ENCODE assay signal across 8 mouse cellular contexts in the genomic region with DNA sequence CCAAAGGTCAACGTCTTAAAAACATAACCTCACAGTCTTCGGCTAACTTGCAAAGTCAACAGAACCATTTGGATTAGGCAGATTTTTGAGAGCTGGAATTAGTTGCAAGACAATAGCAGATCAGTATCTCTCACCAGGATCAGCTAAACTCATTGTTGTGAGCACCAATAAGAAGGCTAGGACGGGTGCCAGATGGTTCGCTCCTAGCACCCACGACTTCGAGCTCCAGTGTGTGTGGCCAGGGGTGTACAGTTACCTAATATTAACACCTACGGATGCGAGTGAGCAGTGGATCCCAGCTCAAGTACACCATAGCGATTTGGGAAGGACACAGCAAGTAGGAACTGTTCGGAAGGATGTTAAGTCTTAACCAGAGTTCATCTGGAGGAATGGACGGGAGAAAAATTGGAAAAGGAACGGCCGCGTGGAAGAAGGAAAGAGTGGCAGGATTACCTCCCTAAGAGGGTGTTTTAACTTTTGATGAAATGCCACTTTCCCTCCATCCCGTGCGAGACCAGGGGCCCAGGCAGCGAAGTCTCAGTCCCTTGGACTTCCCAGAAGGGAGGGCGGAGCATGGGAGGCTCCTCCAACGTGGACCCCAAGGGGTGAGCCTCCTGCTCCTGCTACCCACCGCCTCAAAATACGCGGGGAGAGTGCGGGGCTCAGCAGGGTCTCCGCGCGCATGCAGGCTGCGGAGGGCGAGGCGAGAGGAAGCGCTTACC. TPM values are rescaled to one million over a fixed set of nuclear protein-coding genes. Genes with fewer than 3 reads are reported as not detected.
DNase-seq lines count a peak whose midpoint lies in the region; ATAC-seq and TF ChIP-seq lines count a peak whose summit lies in the region.

No protein-coding gene starts in this region.

- H3K4me1 ChIP-seq in forebrain, embryonic 16.5 days (replicated peaks; ENCODE audit: control insufficient read depth, insufficient read depth, low read length), result peaks cover 17% of the 10 kb centered on the region
- peaks cover 10% of the 10 kb centered on the region for H3K4me1 ChIP-seq in lung, embryonic 16.5 days (replicated peaks; ENCODE audit: control insufficient read depth, insufficient read depth, low read length)
- H3K4me1 ChIP-seq in stomach, postnatal 0 days (replicated peaks; ENCODE audit: control insufficient read depth, insufficient read depth), result no peaks in the 10 kb centered on the region

- H3K9me3 ChIP-seq in forebrain, embryonic 16.5 days (ENCODE audit: control insufficient read depth, low read length), result no peaks in the 10 kb centered on the region; the same call in 1 of the 2 replicates
- no peaks in the 10 kb centered on the region for H3K9me3 ChIP-seq in lung, embryonic 16.5 days (ENCODE audit: control insufficient read depth, low read length)
- no peaks in the 10 kb centered on the region for H3K9me3 ChIP-seq in stomach, postnatal 0 days (ENCODE audit: control insufficient read depth, low read length)

- WGBS in forebrain, embryonic 16.5 days, result 3% methylated on average over 29 of the region's 30 CpGs
- WGBS in lung, embryonic 16.5 days, result 4% methylated on average over 30 of the region's 30 CpGs
- WGBS in stomach, postnatal 0 days, result 3% methylated on average over 30 of the region's 30 CpGs

- H3K27me3 ChIP-seq in forebrain, embryonic 16.5 days (replicated peaks; ENCODE audit: control insufficient read depth, insufficient read depth, low read length), result no peaks in the 10 kb centered on the region
- no peaks in the 10 kb centered on the region for H3K27me3 ChIP-seq in lung, embryonic 16.5 days (ENCODE audit: control insufficient read depth, insufficient read depth, low read depth, low read length)
- H3K27me3 ChIP-seq in stomach, postnatal 0 days (ENCODE audit: control insufficient read depth, insufficient read depth, low read length), result no peaks in the 10 kb centered on the region

- no peak for TF ChIP-seq EP300 in stomach, postnatal 0 days (optimal IDR thresholded peaks at IDR 0.05)

- TF ChIP-seq CTCF in brain, embryonic 14.5 days (IDR thresholded peaks at IDR 0.05; ENCODE audit: borderline replicate concordance, extremely low read depth, insufficient read depth, insufficient read length), result no peak
- no peak; the same call in 1 of the 2 replicates for TF ChIP-seq CTCF in stomach, postnatal 0 days (IDR thresholded peaks at IDR 0.05; ENCODE audit: low read depth)

- peak; percentile 73 for ATAC-seq in forebrain, embryonic 16.5 days
- ATAC-seq in lung, embryonic 16.5 days (ENCODE audit: low read depth), result peak; percentile 61
- ATAC-seq in stomach, postnatal 0 days (ENCODE audit: low FRiP score, low TSS enrichment), result peak; percentile 46

- peak overlapping the region; percentile 80 for H3K4me3 ChIP-seq in forebrain, embryonic 16.5 days (replicated peaks; ENCODE audit: low read length)
- H3K4me3 ChIP-seq in lung, embryonic 16.5 days (ENCODE audit: low read length), result peak overlapping the region; percentile 64
- H3K4me3 ChIP-seq in stomach, postnatal 0 days (ENCODE audit: low read depth, low read length), result peak overlapping the region; percentile 74

- DNase-seq in heart, adult 18-20 months, result peak; percentile 47 to 52
- DNase-seq in heart, adult 8-10 months (ENCODE audit: low spot score), result no peak
- DNase-seq in brain, embryonic 14.5 days (ENCODE audit: low read depth), result peak; percentile 46
- peak; percentile 60 for DNase-seq in kidney, adult 18-20 months
- no peak for DNase-seq in stomach, postnatal 0 days (ENCODE audit: low spot score)
- DNase-seq in T-cell, adult 2 months (ENCODE audit: low spot score), result no peak

- H3K4me2 ChIP-seq in forebrain, embryonic 16.5 days (ENCODE audit: low read length), result peak overlapping the region; percentile 75
- H3K4me2 ChIP-seq in lung, embryonic 16.5 days (ENCODE audit: low read depth, low read length), result peak overlapping the region; percentile 77
- H3K4me2 ChIP-seq in stomach, postnatal 0 days (replicated peaks; ENCODE audit: low read depth), result peak overlapping the region; percentile 99

- no peaks in the 10 kb centered on the region for H3K36me3 ChIP-seq in forebrain, embryonic 16.5 days (ENCODE audit: control insufficient read depth, insufficient read depth)
- H3K36me3 ChIP-seq in lung, embryonic 16.5 days (ENCODE audit: control insufficient read depth, insufficient read depth, low read length), result no peaks in the 10 kb centered on the region
- no peaks in the 10 kb centered on the region for H3K36me3 ChIP-seq in stomach, postnatal 0 days (ENCODE audit: control insufficient read depth, insufficient read depth, low read length)

- peak overlapping the region; percentile 74 for H3K9ac ChIP-seq in forebrain, embryonic 16.5 days (replicated peaks; ENCODE audit: low read depth, low read length)
- H3K9ac ChIP-seq in lung, embryonic 16.5 days (ENCODE audit: low read length), result peak overlapping the region; percentile 72
- peak overlapping the region; percentile 75 for H3K9ac ChIP-seq in stomach, postnatal 0 days (ENCODE audit: low read length)

- H3K27ac ChIP-seq in forebrain, embryonic 16.5 days (ENCODE audit: low read length), result no peak overlapping the region
- 0 out of 2 replicates have a peak overlapping the region, but pooled peaks have one; percentile 11 for H3K27ac ChIP-seq in lung, embryonic 16.5 days (ENCODE audit: low read length)
- H3K27ac ChIP-seq in stomach, postnatal 0 days (replicated peaks), result peak overlapping the region; percentile 87

- no peak for TF ChIP-seq POLR2A in brain, embryonic 14.5 days (IDR thresholded peaks at IDR 0.05; ENCODE audit: borderline replicate concordance, extremely low read depth, insufficient read depth, insufficient read length, poor library complexity, severe bottlenecking)

RNA-seq across cellular contexts. Expression of a gene that starts 0.5 kb away (rescaled TPM):
- total RNA-seq in heart, adult 18-20 months (2021), result 10 to 100 TPM; 14.3 to 16.1 TPM
- 10 to 100 TPM; 17.6 to 21.7 (median 20.4) TPM for total RNA-seq in heart, adult 8-10 months (2022)
- polyA plus RNA-seq in brain, embryonic 14.5 days (2012; rRNA removed), result 21.1 and 22.2 TPM in 2 replicates
- polyA plus RNA-seq in forebrain, embryonic 16.5 days (2015; fragmentation: Nextera tagmentation; extraction: Ambion mirVana), result 38.0 and 43.5 TPM in 2 replicates
- 44.9 and 47.0 TPM in 2 replicates for polyA plus RNA-seq in lung, embryonic 16.5 days (2015; fragmentation: Nextera tagmentation; extraction: Ambion mirVana)
- polyA plus RNA-seq in stomach, postnatal 0 days (2015; fragmentation: Nextera tagmentation; extraction: Ambion mirVana), result 70.1 and 77.1 TPM in 2 replicates

Comparison
In these comparisons a context has a peak if more than half of its experiments do, and no peak if none do; other contexts are left out.
1. DNase-seq: peak in heart, adult 18-20 months (2 of 2), brain, embryonic 14.5 days (single experiment) and kidney, adult 18-20 months (single experiment); none in heart, adult 8-10 months (single experiment), stomach, postnatal 0 days (single experiment) and T-cell, adult 2 months (single experiment).
2. Peak in every context shown above with its lines, with median percentiles within 50 percentile points of each other: ATAC-seq, H3K4me2 ChIP-seq, H3K4me3 ChIP-seq and H3K9ac ChIP-seq.